Mouse (Mus musculus) spleen, adult 18-20 months (tissue): ENCODE results near the gene Ankrd33.

Source experiments
- DNase-seq, 2 experiments: peaks; one replicate each; pipeline ENCODE4 v3.0.0; 2022; ENCODE audit warnings: mixed read lengths in 2 of 2

The Ankrd33 gene

DNA sequence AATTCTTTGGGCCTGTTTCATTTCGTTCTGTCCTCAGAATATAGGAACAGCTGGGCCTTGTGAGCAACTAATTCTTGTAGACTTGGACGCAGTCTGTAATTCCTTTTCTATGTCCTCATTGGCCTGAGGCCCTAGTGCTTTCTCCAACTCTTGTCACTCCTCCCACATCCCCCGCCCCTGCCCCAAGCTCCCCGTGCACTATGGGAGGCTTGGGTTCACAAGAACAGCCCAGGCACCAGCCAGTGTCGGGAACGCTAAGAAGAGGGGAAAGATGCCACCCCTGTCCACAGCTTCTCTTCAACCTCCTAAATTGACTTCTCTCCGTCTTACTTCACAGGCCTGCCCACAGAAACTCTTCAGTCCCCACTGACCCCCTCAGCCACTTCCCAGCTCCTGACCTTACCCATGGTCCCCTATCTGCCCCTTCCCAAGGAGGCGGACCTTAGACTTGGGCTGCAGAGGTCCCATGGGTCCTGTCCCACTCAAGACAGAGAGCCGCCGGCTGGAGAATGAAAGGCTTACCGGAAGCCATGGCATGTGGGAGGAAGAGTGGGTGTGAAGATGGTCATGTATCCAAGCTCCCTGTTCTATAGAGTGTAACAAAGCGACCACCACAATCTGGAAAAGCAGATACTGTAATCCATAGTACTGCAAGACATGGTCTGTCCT lies 11.5 kb downstream of the Ankrd33 start:
- no peak for DNase-seq

DNA sequence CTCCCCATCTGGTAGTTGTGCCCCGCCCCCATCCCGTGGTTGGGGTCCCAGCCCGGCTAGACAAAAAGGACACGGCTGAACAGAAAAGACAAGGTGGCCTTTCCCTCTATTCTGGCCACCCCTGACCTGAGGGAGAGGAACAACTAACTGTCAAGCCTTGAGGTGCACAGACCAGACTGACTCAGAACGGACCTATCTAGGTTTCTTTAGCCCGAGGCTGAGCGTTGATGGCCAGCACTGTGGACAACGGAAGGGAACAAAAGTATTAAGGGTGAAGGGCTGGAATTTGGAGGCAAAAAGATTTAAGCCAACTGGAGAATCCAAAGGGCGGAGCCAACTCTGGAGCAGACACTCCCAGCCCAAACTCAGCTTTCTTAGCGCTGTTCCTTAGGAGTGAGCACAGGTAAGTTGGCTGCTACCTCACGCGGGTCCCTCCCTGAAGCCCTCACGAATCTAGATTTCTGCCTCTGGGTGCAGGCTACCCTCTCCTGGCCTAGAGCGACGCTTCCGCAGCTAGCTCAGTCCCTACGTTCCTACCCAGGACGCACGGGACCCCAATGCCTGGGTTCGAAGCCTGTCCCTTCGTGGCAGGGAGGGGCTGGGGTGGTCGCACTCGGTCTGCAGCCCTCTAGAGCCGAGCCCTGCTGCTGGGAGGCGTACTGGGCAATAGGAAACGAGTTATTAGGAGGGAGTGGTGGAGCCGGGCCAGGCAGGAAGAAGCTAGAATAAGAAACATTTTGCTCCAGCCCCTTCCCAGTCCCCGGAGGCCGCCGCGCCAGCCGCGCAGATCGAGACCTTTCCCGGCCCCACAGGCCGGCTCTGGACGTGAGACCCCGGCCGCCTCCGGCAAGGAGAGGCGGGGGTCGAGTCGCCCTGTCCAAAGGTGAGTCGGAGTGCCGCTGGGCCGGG lies 12.9 kb downstream of the Ankrd33 start, which contains the start of gene Acvrl1:
Gene Acvrl1, plus strand, starts transcription at position 342 of the 909 bp plus-strand sequence.
- peak in 1 of 2 experiments; percentile 17 for DNase-seq

DNA sequence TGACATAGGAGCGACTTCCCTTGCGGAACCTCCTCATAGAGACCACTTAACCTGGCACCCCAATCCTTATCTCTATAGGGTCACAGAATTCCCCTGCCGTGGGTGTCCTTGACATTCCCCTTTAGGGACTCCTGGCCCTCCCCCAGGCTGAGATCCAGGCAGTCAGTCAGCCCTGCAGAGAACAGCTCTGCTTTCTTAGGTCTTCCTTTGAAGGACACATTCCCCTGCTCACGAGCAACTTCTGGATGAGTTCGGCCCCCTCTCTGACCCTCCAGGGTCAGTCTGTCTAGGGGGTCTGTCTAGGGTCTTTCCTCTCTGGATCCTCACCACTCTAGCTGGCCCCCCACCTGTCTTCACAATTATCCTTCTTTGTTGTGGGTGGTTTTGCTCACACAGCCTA lies 13.9 kb downstream of the Ankrd33 start:
- no peak for DNase-seq

DNA sequence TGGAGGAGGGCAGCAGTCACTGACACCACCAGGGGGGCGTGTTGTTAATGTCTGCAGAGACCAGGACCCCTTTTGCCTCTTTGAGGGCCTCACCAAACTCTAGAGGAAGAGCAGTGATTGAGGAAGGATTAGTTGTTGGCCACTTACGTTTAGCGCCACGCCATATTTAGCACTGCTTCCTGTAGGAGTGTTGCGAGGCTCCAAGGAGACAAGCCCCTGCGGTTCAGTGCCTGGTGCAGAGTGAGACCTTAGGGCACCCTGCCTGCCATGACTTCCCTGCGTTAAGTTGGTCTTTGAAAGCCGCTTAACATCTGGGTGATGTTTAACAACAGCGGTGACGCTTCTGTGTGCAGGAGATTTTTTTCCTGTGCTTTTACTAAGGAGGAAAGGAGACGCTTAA lies 15.9 kb downstream of the Ankrd33 start:
- no peak for DNase-seq

DNA sequence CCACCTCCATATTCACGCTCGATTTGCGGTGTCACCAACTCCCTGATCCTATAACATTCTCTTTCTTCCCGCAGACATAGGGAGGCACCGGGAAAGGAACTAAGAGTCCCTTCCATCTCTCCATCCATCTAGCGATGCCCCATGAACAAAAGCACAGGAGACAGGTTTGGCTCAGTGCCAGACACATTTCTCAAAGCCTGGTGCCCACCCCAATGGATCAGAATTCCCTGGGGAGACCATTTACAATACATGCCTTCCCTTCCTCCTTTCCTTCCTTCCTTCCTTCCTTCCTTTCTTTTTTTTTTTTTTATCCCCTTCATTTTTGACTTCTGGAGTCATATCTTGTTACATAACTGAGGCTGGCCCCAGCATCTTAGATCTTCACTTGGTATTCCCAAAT lies 16.5 kb downstream of the Ankrd33 start:
- no peak for DNase-seq

DNA sequence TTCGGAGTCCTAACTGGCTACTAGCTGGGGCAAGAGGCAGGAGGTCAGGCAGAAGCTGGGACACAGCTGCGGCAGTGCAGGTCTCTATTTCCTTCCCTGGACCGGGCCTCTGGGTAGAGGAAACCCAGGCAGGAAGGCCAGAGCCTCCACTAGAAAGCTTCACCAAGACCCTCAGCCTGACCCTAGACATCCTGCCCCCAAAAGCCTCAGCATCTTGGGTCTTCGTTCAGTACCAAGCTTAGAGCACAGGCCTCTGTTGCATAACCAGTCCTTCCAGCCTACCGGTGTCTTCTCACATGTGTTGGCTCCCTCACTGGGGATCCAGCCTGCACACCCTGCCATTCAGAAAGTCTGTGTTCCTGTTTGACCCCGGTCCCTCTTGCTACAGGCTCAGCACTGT lies 17.2 kb downstream of the Ankrd33 start:
- no peak for DNase-seq

DNA sequence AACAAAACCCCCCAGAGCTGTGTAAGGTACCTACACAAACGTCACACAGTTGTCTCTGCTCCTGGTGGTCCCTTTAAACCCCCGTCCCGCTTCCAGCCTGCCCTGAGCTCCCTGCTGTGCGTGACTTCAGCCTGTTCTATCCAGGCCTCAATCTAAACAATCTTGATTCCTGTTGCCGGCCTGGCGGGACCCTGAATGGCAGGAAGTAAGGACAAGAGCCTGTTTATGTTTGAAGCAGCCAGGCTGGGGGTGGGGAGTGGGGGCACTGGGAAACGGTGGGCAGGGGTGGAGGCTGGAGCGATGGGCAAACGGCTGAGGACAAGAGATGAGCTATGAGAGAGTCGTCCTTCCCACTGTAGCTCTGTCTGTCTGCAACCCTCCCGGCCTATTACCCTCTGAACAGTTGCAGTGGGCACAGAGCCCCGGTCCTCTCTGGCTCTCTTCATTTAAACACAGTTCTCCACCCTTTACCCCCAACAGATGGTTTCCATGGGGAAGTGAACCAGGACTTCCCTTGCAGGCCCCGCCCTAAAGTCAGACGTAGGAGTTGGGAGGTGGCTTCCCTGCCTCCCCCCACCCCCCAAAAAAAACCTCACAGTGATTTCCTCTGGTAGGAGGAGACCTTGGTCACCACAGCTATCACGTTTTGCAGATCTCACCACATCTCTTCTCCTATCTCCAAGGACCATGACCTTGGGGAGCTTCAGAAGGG lies 18.6 kb downstream of the Ankrd33 start:
- DNase-seq = peak in 1 of 2 experiments; percentile 14

DNA sequence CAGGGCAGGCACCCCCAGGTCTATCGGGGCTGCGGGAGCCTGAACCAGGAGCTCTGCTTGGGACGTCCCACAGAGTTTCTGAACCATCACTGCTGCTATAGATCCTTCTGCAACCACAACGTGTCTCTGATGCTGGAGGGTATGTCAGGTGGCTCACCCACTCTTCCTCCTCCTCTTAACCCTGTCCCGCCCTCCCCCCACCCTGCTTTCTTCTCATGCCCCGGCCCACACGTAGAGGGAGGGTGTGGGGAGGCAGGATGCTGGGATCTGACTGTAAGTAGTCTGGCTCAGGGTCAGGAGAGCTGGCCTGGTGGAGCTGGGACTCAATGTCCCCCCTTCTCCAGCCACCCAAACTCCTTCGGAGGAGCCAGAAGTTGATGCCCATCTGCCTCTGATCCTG lies 19.9 kb downstream of the Ankrd33 start:
- DNase-seq = no peak

DNA sequence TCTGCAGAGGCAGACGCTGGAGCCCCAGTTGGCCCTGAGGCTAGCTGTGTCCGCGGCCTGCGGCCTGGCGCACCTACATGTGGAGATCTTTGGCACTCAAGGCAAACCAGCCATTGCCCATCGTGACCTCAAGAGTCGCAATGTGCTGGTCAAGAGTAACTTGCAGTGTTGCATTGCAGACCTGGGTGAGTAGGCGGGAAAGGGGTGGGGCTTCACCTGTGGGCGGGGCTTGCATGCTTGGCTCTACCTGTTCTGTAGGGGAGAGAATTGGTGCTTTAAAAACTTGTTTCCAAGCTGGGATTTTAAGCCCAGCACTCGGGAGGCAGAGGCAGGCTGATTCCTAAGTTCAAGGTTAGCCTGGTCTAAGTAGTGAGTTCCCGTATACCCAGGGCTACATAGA lies 21.9 kb downstream of the Ankrd33 start:
- DNase-seq = no peak

DNA sequence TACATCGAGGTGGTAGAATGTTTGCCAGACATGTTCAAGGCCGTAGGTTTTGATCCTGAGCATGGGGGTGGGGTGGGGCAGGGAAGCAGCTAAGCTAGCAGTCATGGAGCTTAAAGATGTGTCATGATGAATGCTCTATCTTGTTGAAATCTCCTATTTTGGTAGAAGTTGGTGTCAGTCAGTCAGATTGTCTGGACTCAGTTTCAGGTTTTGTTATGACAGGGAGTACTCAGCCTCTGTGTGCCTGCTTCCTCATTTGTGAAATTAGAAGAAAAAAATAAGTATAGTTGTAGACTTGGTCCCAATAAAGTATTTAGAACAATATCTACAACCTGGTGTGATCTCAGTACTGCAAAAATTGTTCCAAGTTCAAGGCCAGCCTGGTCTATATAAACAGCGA lies 23.1 kb downstream of the Ankrd33 start:
- no peak for DNase-seq

DNA sequence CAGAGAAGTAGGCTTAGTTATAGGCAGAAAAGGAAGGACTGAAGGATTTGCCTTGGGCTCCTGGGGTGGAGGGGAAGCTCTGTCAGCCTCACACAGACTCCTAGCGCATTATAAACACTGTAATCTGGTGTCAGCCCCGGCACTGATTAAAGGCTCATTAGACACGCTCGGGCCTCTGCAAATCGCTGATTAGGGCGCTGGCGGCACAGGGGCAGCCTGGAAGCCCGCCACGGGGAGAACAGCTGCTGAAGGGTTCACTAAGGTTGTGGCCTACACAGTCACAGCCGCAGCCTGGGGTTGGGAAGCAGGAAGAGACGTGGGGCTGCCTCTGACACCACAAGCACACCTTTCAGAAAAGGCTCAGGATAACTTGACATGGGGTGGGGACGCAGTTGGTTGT lies 24.3 kb downstream of the Ankrd33 start:
- no peak for DNase-seq

DNA sequence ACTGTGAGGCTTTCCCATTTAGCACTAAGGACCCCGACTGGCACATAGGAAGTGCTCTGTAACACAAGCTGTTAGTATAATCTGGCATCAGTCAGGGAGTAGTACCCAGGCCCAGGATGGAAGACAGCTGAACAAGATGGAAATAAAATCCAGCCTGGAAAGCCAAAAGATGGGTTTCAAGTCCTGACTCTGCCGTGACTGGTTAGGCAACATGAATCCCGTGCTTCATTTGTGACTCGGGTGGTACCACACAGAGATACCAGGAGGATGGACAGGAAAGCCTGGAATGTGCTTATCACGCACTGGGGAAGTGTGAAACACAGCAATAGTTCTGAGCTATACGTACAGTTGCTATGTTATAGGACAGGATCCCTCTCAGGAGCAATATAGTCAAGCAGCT lies 25.0 kb downstream of the Ankrd33 start:
- DNase-seq = no peak

DNA sequence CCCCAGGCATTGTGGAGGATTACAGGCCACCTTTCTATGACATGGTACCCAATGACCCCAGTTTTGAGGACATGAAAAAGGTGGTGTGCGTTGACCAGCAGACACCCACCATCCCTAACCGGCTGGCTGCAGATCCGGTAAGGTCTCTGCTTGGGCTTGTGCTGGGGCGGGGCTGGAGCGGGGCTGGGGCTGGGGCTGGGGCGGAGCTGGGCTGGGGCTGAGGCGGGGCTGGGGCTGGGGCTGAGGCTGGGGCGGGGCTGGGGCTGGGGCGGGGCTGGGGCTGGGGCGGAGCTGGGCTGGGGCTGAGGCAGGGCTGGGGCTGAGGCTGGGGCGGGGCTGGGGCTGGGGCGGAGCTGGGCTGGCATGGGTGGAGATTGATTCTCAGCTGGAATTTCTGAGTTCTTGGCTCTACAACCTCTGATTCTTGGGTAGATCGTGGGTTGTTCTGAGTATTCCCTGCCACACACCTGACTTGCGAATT lies 25.5 kb downstream of the Ankrd33 start:
- DNase-seq = peak; percentile 52 to 53

DNA sequence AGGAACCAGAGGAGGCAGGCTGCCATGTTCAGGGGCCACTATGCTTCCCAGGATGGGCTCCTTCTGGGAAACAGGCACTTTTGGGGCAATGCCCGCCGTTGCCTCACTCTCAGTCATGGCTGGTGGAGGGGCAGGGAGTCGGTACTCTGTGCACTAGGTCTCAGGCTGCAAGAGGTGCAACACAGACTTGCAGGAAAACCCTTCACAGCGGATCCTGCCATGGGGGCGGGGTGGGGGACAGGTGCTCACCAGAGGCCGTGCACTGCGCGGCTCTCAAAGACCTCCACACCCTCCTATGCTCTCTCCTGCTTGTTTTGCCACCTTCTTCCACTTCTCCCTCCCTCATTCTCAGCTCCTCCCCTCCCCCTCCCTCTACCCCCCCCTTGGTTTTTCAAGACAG lies 27.1 kb downstream of the Ankrd33 start:
- DNase-seq = no peak

DNA sequence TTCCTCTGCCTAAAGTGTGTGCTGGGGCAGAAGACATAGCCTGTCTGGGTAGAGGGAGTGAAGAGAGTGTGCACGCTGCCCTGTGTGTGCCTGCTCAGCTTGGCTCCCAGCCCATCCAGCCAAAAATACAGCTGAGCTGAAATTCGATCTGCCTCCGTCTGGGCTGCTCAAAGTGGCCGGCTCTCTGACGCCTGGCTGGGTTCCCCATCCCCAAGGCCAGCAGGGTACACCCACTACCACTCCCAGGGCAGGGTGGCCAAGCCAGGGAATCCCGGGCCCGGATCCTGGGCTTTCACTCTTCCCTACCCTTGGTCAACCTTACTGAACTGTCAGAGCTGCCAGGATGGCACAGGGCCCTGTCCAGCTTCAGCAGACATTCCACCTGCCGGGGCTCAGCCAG lies 27.9 kb downstream of the Ankrd33 start:
- DNase-seq = peak in 1 of 2 experiments; percentile 14

DNA sequence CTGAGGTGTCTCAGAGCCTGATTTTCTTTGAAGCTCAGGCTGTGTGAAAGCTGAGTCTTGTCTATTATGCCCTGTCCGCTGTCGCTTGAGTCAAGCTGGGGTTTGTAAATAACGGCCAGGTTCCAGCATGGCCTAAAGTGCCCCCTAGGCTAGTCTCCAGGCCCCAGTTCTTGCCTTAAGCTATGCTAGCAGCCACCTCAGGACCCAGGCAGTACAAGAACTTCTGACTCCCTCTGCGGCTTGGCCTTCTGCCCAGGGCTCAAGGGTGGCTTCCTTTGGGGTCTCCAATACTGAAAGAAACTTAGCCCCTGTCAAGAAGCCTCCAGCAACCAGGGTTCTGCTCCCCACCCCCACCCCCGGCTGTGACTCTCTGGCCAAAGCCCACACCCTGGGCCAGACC lies 28.6 kb downstream of the Ankrd33 start:
- DNase-seq = no peak

DNA sequence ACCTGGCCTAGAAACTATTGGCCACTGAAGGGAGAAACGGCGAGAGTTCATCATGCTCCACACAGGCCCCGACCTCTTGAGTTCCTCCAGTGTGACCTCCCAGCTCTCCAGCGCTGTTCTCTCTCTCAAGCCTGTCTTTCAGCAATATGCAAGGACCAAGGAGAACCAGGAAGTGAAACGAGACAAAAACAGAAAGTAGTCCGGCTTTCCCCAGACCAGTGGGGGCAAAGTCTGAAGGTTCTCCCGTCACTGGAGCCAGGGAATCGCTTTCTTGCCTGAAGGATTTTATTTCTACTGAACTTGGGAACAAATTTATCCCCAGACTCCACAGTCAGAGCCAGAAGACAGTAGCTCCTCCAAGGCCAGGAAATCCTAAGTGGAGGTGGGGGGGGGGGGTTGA lies 29.2 kb downstream of the Ankrd33 start:
- DNase-seq = peak in 1 of 2 experiments; percentile 10

DNA sequence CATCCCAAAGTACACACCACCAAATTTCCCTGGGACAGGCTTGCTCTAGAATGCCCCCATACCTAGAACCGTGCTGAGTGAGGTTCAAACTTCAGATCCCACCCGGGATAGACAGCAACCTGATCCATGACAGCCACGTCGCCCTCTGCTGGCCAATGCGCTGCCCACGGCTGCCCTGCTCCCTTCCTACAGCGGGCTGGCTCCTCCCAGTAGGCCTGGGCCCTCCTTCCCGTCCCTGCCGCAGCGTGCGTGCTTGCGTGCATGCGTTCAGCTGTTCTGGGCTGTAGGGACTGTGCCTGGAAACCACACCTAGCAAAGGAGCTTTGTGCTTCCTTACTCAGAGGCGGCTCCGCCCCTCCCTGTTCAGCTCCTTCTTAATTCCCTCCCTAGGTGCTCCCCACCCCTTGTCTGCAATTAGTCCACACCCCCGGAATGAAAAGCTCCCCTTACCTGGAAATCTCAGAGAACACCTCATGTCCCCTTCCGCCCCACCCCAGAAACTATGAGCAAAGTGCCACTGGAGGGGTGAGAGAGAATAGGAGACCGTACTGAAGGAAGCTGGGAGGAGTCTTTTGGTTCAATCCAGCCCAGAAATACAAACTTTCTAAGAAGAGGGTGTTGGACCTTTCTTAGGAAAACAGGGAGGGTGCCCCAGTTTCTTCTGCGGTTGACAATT lies 30.0 kb downstream of the Ankrd33 start:
- peak; percentile 87 to 90 for DNase-seq

DNA sequence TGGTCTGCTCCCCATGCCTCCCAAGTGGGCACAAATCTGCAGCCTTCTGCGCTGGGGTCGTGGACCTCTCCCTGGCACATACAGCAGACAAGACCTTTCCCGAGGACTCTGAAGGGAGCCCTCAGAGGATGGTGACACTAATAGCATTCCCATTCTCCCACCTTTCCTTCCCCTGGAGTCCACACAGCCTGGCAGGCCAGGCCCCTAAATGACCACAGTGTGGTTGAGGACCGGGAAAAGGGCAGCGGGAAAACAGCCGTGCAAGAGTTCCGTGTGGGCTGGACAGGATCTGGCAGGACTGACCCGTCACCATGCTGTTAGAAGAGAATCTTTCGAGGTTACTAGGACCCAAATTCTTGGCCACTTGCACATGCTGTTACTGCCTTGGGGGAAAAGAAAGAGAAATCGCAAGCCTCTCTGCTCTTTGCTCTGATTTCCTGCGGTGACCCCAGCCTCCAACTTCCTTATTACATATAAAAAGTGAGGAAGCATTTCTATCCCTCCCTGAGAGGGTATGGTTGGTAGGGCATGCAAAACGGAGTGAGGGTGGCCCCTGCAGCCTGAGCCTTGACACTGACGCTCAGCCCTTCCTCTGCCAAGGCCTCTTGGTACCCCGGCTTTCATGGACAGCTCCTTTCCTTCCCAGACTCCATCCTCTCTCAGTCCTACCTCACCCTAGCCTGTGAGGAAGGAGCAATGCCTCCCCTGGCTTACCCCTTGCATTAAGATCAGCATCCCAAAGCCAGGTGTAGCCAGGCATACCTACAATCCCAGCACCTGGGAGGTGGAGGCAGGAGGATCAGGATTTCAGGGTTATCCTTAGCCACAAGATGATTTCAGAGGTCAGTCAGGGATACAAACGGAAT lies 30.8 kb downstream of the Ankrd33 start:
- DNase-seq = peak in 1 of 2 experiments; percentile 19

DNA sequence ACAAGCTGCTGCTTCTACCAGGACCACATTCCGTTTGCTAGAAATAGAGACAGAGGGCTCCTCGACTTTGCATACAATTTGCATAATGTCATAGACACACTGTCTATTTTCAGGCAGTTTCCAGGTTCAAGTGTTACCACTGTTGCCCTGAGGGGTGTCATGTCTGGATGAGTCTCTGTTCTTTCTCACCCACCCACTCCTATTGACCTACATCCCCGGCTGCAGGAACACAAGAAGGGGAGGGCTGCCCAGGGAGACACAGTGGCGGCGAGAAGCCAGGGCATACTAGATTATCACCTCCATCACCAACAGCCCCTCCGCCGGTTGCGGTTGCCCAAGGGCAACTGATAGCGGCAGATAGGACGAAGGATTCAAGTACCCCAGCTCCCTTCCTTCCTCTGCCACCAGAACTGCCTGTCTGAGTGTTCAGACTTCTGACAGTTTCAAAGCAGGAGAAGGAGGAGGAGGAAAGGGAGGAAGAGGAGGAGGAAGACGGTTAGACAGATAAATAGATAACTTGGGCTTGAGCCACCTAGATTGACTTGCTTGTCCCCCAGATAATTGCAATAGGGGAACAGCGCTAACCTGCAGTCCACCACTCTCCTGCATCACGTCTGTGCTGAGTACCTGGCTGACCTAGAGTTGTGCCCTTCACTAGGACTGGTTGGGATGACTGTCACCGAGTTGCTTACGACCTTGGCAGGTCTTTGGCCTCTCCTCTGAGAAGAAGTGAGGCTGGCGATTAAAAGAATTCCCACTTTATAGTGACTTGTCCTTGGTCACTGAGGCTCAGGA lies 31.8 kb downstream of the Ankrd33 start:
- peak in 1 of 2 experiments; percentile 31 for DNase-seq

DNA sequence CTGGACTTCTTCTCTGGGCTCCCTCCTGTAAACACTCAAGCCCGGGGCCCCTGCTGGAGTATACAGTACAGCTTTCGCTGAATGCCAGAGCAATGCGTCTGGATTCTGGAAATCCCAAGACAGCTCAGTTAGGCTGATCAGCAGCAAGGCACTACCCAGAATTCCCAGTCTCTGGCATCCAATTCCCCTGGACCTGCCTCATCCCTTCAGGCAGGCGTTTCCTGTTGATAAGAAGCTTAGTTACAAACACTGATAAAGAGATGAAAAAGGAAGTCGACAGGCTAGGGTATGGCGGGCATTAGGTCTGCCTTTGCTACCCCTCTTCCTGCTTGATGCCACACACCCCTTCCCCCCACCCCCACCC lies 32.3 kb downstream of the Ankrd33 start:
- peak in 1 of 2 experiments; percentile 16 for DNase-seq
